Mouse (Mus musculus) heart, adult 11 months (tissue): Measurements from ENCODE around the gene Sptb.
A peak's percentile ranks its signal among the peaks of the same experiment; 100 is the strongest.

Source experiments
- DNase-seq: peaks from one replicate; pipeline ENCODE4 v3.0.0; 2022

The Sptb gene

GRCm38 (mm10) chr12:76710351-76711100, at the start of gene Sptb:
Sptb (minus strand) TSS chr12:76710547.
- peak; percentile 95 for DNase-seq

GRCm38 (mm10) chr12:76752652-76753318, 42.4 kb upstream of the Sptb start:
- peak; percentile 61 for DNase-seq

- DNase-seq = peak; percentile 71
Measured at GRCm38 (mm10) chr12:76750866-76751459, 40.6 kb upstream of the Sptb start.

GRCm38 (mm10) chr12:76727955-76728354, 17.6 kb upstream of the Sptb start:
- DNase-seq = peak; percentile 83

GRCm38 (mm10) chr12:76722026-76722425, 11.7 kb upstream of the Sptb start:
- peak; percentile 54 for DNase-seq

GRCm38 (mm10) chr12:76720572-76720971, 10.2 kb upstream of the Sptb start:
- no peak for DNase-seq

GRCm38 (mm10) chr12:76718384-76718783, 8.0 kb upstream of the Sptb start:
- no peak for DNase-seq

- peak; percentile 99 for DNase-seq
Measured at GRCm38 (mm10) chr12:76709795-76710350, 474 bp downstream of the Sptb start.

- DNase-seq = peak; percentile 97
Measured at GRCm38 (mm10) chr12:76708956-76709794, 1.2 kb downstream of the Sptb start.

GRCm38 (mm10) chr12:76708181-76708580, 2.2 kb downstream of the Sptb start:
- no peak for DNase-seq

- no peak for DNase-seq
Measured at GRCm38 (mm10) chr12:76696380-76696935, 13.9 kb downstream of the Sptb start.

GRCm38 (mm10) chr12:76695773-76696172, 14.6 kb downstream of the Sptb start:
- peak; percentile 74 for DNase-seq

- peak; percentile 76 for DNase-seq
Measured at GRCm38 (mm10) chr12:76694801-76695505, 15.4 kb downstream of the Sptb start.

GRCm38 (mm10) chr12:76687498-76688200, 22.7 kb downstream of the Sptb start:
- no peak for DNase-seq

- no peak for DNase-seq
Measured at GRCm38 (mm10) chr12:76685647-76686046, 24.7 kb downstream of the Sptb start.

GRCm38 (mm10) chr12:76684493-76684892, 25.9 kb downstream of the Sptb start:
- DNase-seq = peak; percentile 92

- DNase-seq = no peak
Measured at GRCm38 (mm10) chr12:76681937-76682336, 28.4 kb downstream of the Sptb start.

GRCm38 (mm10) chr12:76677068-76677467, 33.3 kb downstream of the Sptb start:
- peak; percentile 71 for DNase-seq

- peak; percentile 83 for DNase-seq
Measured at GRCm38 (mm10) chr12:76676477-76676876, 33.9 kb downstream of the Sptb start.

GRCm38 (mm10) chr12:76675364-76675763, 35.0 kb downstream of the Sptb start:
- DNase-seq = peak; percentile 74

- DNase-seq = peak; percentile 83
Measured at GRCm38 (mm10) chr12:76673794-76674222, 36.5 kb downstream of the Sptb start.
